Mouse (Mus musculus) granulocyte monocyte progenitor cell, adult 5-6 weeks (primary cell): Measurements from ENCODE around the gene Ptgdr2. TPM values are rescaled to one million over a fixed set of nuclear protein-coding genes. Genes with fewer than 3 reads are reported as not detected.

Experiments used
- ATAC-seq: replicated peaks from 2 replicates; pipeline ENCODE4 v1.8.0; 2016; ENCODE audit warnings: mild to moderate bottlenecking, moderate TSS enrichment, inconsistent platforms; ENCODE audit not compliant: poor library complexity, severe bottlenecking
- total RNA-seq, 2 experiments: library from RNA; stranded (forward) in 1 of 2; stranded (reverse) in 1 of 2; fragments of 200-712, 200-1000 nt in 1 of 2; fragments of >200 nt in 1 of 2; fragmentation: Nextera tagmentation in 1 of 2; gene quantifications; 2 replicates each; pipeline ENCODE4 v1.2.3; 2014 to 2017

Gene Ptgdr2
- total RNA-seq, 2 experiments from 2014 or later: not detected

GRCm38 (mm10) chr19:10973187-10973586 is 36.2 kb downstream of the Ptgdr2 start:
- ATAC-seq: no peak

GRCm38 (mm10) chr19:10974238-10974865 is 37.4 kb downstream of the Ptgdr2 start, which contains the start of gene Ms4a10:
Ms4a10 (minus strand) TSS chr19:10974670.
- ATAC-seq: no peak

DNA sequence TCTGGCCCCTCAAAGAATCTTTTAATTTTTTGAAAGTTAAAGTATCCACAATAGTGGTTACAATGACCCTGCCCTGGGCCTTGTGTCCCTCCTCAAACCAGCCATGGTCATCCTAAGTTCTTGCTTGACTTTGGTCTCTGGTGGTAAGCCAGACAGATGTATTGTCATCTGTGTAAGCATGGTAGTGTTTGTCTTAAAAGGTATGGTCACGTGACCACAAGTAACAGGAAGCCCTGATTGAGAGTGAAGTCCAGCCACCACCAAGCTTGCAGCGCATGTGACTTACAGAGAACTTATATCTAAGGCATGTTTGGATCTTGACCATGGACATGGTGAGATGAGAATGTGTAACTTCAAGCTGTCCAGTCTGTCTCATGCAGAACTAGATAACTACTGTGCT is 38.2 kb downstream of the Ptgdr2 start:
- ATAC-seq: no peak

DNA sequence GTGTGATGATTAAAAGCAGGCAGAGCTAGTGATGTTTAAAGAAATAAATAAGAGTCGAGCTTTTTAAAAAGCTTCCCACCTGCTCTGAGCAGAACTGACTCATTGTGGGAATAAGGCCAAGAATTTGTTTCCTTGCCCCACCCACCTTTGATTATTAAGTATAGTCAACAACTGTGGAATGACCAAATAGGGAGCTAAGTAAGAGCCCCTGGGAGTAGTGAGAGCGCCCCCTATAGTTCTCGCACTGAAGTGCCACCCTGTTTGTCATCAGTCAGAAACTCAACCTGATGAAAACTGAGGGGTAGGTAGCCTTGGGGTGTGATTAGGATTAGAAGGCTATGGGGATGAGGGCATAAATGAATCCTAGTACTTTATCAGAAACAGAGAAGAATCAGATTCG is 39.4 kb downstream of the Ptgdr2 start:
- ATAC-seq: no peak

GRCm38 (mm10) chr19:10979184-10980168 is 42.5 kb downstream of the Ptgdr2 start:
- ATAC-seq: peak; percentile 95

GRCm38 (mm10) chr19:10980210-10980609 is 43.2 kb downstream of the Ptgdr2 start:
- ATAC-seq: no peak

- peak; percentile 43 for ATAC-seq
Measured at GRCm38 (mm10) chr19:10983146-10983545, 46.2 kb downstream of the Ptgdr2 start.

GRCm38 (mm10) chr19:10984551-10984950 is 47.6 kb downstream of the Ptgdr2 start:
- ATAC-seq: no peak

DNA sequence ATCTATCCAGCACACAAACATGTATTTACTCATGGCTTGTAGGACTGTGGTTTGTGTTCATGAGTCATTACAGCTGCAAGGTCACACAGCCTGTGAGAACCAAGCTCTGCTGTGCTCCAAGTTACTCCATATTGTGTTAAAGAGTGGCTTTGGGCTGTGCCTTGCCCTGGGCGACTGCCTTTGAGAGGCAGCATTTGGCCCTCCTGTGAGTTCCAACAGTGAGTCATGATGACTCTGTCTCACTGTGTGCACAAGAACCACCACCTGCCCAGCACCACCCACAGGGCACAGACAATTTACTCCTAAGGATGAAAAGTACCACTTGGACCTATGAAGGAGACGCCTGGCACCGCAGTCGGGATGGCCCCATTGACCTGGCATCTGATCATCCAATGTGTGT is 48.9 kb downstream of the Ptgdr2 start:
- no peak for ATAC-seq

GRCm38 (mm10) chr19:10988563-10988962 is 51.6 kb downstream of the Ptgdr2 start:
- no peak for ATAC-seq

- no peak for ATAC-seq
Measured at GRCm38 (mm10) chr19:10990751-10991150, 53.8 kb downstream of the Ptgdr2 start.

DNA sequence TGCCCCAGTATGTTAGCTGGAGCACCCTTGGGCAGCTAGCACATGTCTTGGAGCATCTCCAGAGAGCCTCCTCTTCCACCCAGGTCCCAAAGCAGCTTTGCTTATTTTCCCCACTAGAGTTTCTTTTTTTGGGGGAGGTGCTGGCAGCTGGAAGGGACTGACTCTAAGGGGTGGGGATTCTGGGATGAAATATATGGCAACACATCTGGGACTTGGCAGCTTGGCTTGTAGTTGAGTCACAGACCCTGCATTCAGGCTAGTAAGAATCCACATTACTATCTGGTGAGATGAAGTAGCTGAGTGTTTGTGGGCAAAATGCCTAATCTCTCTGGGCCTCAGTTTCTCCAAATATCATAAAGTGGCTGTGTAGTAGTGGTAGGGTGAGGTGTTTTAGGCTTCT is 55.0 kb downstream of the Ptgdr2 start:
- ATAC-seq: no peak

Other genes starting within 250 kb of the Ptgdr2 start
- 21.1 and 23.8 TPM in 2 replicates for gene Vps37c, start 248.4 kb upstream of the Ptgdr2 start, total RNA-seq (2014; fragmentation: Nextera tagmentation)
- 15.3 and 20.0 TPM in 2 replicates for gene Vps37c, start 248.4 kb upstream of the Ptgdr2 start, total RNA-seq (2017)
- not detected in 2 replicates for gene Cd5, start 198.2 kb upstream of the Ptgdr2 start, total RNA-seq (2014; fragmentation: Nextera tagmentation)
- not detected in 2 replicates for gene Cd5, start 198.2 kb upstream of the Ptgdr2 start, total RNA-seq (2017)
- 0.28 and 3.8 TPM in 2 replicates for gene Cd6, start 107.1 kb upstream of the Ptgdr2 start, total RNA-seq (2014; fragmentation: Nextera tagmentation)
- gene Cd6, start 107.1 kb upstream of the Ptgdr2 start, total RNA-seq (2017): 0.21 and 0.26 TPM in 2 replicates
- gene Slc15a3, start 97.4 kb upstream of the Ptgdr2 start, total RNA-seq (2014; fragmentation: Nextera tagmentation): 0.99 and 1.0 TPM in 2 replicates
- 0.22 and 0.88 TPM in 2 replicates for gene Slc15a3, start 97.4 kb upstream of the Ptgdr2 start, total RNA-seq (2017)
- gene Tmem132a, start 67.2 kb upstream of the Ptgdr2 start, total RNA-seq (2014; fragmentation: Nextera tagmentation): 0.53 TPM in 1 of 2 replicates, not detected in the other
- gene Tmem132a, start 67.2 kb upstream of the Ptgdr2 start, total RNA-seq (2017): 0.17 and 0.41 TPM in 2 replicates
- 25.2 and 25.3 TPM in 2 replicates for gene Tmem109, start 55.2 kb upstream of the Ptgdr2 start, total RNA-seq (2014; fragmentation: Nextera tagmentation)
- gene Tmem109, start 55.2 kb upstream of the Ptgdr2 start, total RNA-seq (2017): 7.8 and 11.6 TPM in 2 replicates
- gene Prpf19, start 41.9 kb upstream of the Ptgdr2 start, total RNA-seq (2014; fragmentation: Nextera tagmentation): 114 and 116 TPM in 2 replicates
- gene Prpf19, start 41.9 kb upstream of the Ptgdr2 start, total RNA-seq (2017): 140 and 236 TPM in 2 replicates
- gene Zp1, start 16.5 kb upstream of the Ptgdr2 start, total RNA-seq (2014; fragmentation: Nextera tagmentation): not detected in 2 replicates
- gene Zp1, start 16.5 kb upstream of the Ptgdr2 start, total RNA-seq (2017): not detected in 2 replicates
- 19.0 and 23.1 TPM in 2 replicates for gene Ccdc86, start 12.1 kb downstream of the Ptgdr2 start, total RNA-seq (2014; fragmentation: Nextera tagmentation)
- gene Ccdc86, start 12.1 kb downstream of the Ptgdr2 start, total RNA-seq (2017): 15.2 and 20.1 TPM in 2 replicates
- gene Ms4a10, start 37.5 kb downstream of the Ptgdr2 start, total RNA-seq (2014; fragmentation: Nextera tagmentation): not detected in 2 replicates
- not detected in 2 replicates for gene Ms4a10, start 37.5 kb downstream of the Ptgdr2 start, total RNA-seq (2017)
- gene Ms4a15, start 56.1 kb downstream of the Ptgdr2 start, total RNA-seq (2014; fragmentation: Nextera tagmentation): not detected in 2 replicates
- gene Ms4a15, start 56.1 kb downstream of the Ptgdr2 start, total RNA-seq (2017): not detected in 2 replicates
- gene Ms4a18, start 80.9 kb downstream of the Ptgdr2 start, total RNA-seq (2014; fragmentation: Nextera tagmentation): not detected in 2 replicates
- gene Ms4a18, start 80.9 kb downstream of the Ptgdr2 start, total RNA-seq (2017): not detected in 2 replicates
- not detected in 2 replicates for gene Ms4a8a, start 143.9 kb downstream of the Ptgdr2 start, total RNA-seq (2014; fragmentation: Nextera tagmentation)
- gene Ms4a8a, start 143.9 kb downstream of the Ptgdr2 start, total RNA-seq (2017): not detected in 2 replicates
- not detected in 2 replicates for gene 1700017D01Rik, start 193.7 kb downstream of the Ptgdr2 start, total RNA-seq (2014; fragmentation: Nextera tagmentation)
- gene 1700017D01Rik, start 193.7 kb downstream of the Ptgdr2 start, total RNA-seq (2017): not detected in 2 replicates
- gene 1700025F22Rik, start 228.2 kb downstream of the Ptgdr2 start, total RNA-seq (2014; fragmentation: Nextera tagmentation): not detected in 2 replicates
- gene 1700025F22Rik, start 228.2 kb downstream of the Ptgdr2 start, total RNA-seq (2017): not detected in 2 replicates